16 mouse cellular contexts compared by ENCODE assay signal in the genomic region with DNA sequence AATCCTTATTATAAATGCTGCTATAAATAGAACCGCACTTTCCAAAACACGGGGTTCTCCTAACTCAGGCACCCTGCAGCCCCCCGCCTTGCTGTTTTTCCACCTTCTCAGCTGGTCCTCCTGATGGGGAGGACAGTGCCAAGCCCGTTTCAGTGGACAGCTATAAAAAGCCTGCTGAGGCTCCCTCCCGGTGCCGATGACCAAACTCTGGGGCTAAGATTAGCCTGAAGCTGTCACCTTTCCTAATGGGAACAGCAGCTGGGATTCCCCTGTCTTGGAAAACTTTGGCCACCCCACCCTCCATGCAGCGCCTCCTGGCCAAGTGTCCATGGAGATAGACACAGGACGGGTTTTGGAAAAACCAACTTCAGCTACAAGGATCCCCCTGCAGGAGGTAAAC.
A peak's percentile ranks its signal among the peaks of the same experiment; 100 is the strongest.
DNase-seq lines count a peak whose midpoint lies in the region; ATAC-seq lines count a peak whose summit lies in the region.
"Had no signal": no experiment of that assay in that cellular context is flagged by ENCODE, and none has a peak within 500 bp of the region (broad histone marks: within the 10 kb centered on the region; RNA-seq: fewer than 3 reads in every experiment).

No protein-coding gene starts in this region.

- no peak overlapping the region for H3K9ac ChIP-seq in forebrain, embryonic 12.5 days
- H3K9ac ChIP-seq: kidney, embryonic 15.5 days; liver, postnatal 0 days; neural tube, embryonic 12.5 days had no signal

- H3K4me3 ChIP-seq in forebrain, embryonic 12.5 days (replicated peaks): no peak overlapping the region
- H3K4me3 ChIP-seq: kidney, embryonic 15.5 days; neural tube, embryonic 12.5 days had no signal

- H3K27me3 ChIP-seq in forebrain, embryonic 12.5 days: no peaks in the 10 kb centered on the region
- H3K27me3 ChIP-seq: neural tube, embryonic 12.5 days had no signal

- peak; percentile 80 for DNase-seq in gastrocnemius, adult 18-20 months (ENCODE audit: low spot score)
- DNase-seq in gastrocnemius, adult 8-10 months (ENCODE audit: low spot score in 2 of 2): peak; percentile 60 to 76
- DNase-seq in heart, adult 9 months (ENCODE audit: low spot score in 2 of 2): peak; percentile 71 to 78
- DNase-seq in heart, postnatal 10 days: peak; percentile 71 to 81
- DNase-seq in adrenal gland, postnatal 14 days: no peak
- no peak for DNase-seq in cerebellum, postnatal 25 days
- DNase-seq: cerebellum, adult 8-10 months; liver, postnatal 0 days; thymus, postnatal 14 days had no signal

- intact Hi-C loops in heart, postnatal 10 days (cut with DNase I): no loop called here

- H3K9me3 ChIP-seq in forebrain, embryonic 12.5 days: no peaks in the 10 kb centered on the region
- H3K9me3 ChIP-seq: kidney, embryonic 15.5 days; neural tube, embryonic 12.5 days had no signal

- H3K4me1 ChIP-seq in forebrain, embryonic 12.5 days: peaks cover 3% of the 10 kb centered on the region; the same call in 1 of the 2 replicates

- H3K27ac ChIP-seq in forebrain, embryonic 12.5 days: no peak overlapping the region
- H3K27ac ChIP-seq: kidney, embryonic 15.5 days; neural tube, embryonic 12.5 days had no signal

- 87% methylated on average over 8 of the region's 8 CpGs for WGBS in forebrain, embryonic 12.5 days

- no peak for ATAC-seq in monocyte, adult 5-6 weeks (replicated peaks; ENCODE audit: insufficient number of reproducible peaks, low FRiP score, low TSS enrichment, poor library complexity, severe bottlenecking)
- no peak for ATAC-seq in forebrain, embryonic 12.5 days (ENCODE audit: low FRiP score)
- ATAC-seq: forebrain, embryonic 14.5 days; hindbrain, embryonic 16.5 days; intestine, postnatal 0 days; liver, postnatal 0 days had no signal

- no peak overlapping the region for H3K4me2 ChIP-seq in forebrain, embryonic 12.5 days
- H3K4me2 ChIP-seq: kidney, embryonic 15.5 days; neural tube, embryonic 12.5 days had no signal

- no peaks in the 10 kb centered on the region for H3K36me3 ChIP-seq in forebrain, embryonic 12.5 days (replicated peaks)
- H3K36me3 ChIP-seq: kidney, embryonic 15.5 days; neural tube, embryonic 12.5 days had no signal

Comparison
In these comparisons a context has a peak if more than half of its experiments do, and no peak if none do; other contexts are left out.
1. DNase-seq: peak in gastrocnemius, adult 18-20 months (single experiment), gastrocnemius, adult 8-10 months (2 of 2), heart, adult 9 months (2 of 2) and heart, postnatal 10 days (2 of 2); none in adrenal gland, postnatal 14 days (single experiment) and cerebellum, postnatal 25 days (0 of 2).